Mouse (Mus musculus) MN1 (cell line): ENCODE data around the gene Elmod3.

Experiments used
- DNase-seq: peaks from one replicate; pipeline ENCODE4 v3.0.0-alpha.2; 2016; ENCODE audit warnings: low spot score

The Elmod3 gene

DNA sequence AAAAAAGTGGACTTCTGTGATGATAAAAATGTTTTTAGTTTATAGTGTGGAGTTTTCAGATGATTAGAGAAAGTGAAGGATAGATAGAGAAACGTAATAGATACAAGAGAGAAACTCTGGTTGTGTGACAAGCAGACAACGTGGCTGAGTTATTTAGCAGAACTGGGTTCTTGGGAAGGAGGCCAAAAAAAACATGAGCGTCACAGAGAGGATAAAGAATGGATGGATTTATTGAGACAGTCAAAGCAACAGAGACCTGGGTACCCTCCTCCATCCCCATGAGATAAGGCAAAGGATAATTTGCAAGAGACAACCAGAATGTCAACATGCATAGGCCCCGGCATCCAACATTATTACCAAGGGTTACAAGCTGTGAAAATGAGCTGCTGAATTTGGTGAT lies 12.0 kb upstream of the Elmod3 start:
- peak; percentile 34 for DNase-seq

DNA sequence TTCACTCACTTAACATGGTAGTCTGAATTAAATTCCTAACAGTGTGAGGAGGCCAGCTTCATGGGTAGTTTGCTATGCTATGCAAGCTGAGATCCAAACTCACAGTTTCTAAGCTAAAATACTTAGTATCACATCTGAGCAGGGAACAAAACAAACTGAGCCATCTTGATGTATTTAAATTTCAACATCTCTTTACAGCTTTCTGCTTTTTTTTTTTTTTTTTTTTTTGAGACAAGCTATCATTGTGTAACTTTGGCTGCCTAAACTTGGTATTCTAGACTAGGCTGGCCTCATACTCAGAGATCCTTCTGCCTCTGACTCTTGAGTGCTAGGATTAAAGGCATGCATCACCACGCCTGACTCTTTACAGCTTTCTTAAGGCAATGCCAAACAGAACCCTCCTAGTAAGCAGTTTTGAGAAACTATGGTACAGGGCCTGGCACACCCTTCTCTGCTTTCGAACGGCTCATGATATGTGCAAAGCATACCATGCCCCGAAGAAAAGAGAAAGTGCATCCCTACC lies 10.5 kb upstream of the Elmod3 start:
- DNase-seq: no peak

DNA sequence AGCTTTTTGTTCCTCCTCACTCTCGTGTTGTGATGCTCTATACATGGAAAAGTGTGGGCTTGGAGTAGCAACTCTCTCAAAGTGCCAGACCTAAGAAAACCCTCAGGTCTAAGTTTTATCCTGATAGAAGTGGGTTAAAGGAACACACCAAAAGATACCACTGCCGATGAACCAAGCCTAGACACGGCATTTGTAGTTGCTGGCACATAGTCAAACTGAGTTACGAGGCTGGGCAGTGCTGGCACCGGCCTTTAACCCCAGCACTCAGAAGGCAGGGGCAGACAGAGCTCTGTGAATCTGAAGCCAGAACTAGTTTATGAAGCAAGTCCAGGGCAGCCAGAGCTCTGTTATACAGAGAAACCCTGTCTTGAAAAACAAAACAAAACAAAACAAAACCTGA lies 9.5 kb upstream of the Elmod3 start:
- DNase-seq: no peak

DNA sequence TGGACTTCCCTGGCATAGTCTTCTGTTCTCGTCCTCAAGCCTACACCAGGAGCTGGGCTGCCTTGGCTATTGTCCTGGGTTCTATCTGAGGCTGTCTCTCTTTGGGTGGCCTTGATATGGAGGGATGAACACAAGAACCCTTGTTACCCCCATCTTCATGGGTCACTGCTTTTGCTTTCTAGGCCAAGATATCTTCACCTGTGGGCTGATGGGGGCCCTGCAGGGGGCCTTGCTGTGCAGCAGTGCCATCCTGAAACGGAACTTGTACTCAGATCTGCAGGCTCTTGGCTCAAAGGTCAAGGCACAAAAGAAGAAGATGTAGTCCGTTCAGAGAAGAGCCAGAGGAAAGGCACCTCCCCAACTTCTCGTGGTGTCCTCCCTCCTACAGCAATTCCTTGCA lies 8.8 kb upstream of the Elmod3 start:
- DNase-seq: no peak

DNA sequence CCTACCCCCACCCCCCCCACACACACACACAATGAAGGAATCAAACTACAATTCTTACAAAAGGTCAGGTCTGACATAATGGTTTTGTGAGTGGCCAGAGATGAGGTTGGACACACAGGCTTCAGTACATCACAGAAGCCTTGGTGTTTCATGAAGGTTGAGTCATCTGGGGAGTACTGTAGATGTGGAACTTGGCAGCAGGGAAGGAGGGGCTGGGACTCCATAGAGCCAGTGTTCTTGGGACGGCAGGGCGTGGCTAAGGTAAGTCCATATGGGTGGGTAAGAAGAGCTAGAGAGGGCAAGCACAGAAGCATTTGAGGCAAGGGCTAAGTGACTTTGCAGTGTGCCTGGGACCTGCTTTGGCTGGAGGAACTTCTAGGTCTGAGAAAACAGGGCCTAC lies 5.9 kb upstream of the Elmod3 start:
- peak; percentile 41 for DNase-seq

DNA sequence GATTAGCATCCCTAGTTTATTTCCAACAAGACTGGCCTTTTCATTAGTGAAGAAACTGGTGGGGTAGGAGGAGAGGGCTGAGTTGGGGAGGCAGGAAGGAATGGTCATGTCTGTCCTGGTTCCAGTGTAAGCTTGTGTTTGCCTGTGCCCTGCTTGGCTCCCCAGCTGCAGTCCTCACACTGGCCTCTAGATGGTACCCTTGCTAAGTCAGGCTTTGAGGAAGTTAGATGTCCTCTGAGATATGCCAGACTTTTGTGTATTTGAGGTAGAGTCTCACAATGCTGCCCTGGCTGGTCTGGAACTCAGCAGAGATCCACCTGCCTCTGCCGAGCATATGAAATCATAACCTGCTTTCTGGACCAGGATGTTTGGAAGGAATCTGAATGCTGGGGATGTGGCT lies 3.5 kb upstream of the Elmod3 start:
- DNase-seq: peak; percentile 67

DNA sequence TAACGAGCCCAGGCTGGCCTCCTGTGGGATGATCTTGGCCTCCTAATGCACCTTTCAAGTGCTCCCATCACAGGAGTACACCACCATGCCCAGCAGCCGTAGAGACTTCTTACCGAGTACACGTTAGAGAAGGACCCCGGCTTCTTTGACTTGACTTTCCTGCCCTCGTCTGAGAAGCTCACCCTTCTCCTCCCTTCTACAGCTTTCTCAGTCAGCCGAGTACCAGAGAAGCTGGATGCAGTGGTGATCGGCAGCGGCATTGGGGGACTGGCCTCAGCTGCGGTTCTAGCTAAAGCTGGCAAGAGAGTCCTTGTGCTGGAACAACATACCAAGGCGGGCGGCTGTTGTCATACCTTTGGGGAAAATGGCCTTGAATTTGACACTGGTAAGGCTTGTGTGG lies 2.6 kb upstream of the Elmod3 start:
- DNase-seq: no peak

DNA sequence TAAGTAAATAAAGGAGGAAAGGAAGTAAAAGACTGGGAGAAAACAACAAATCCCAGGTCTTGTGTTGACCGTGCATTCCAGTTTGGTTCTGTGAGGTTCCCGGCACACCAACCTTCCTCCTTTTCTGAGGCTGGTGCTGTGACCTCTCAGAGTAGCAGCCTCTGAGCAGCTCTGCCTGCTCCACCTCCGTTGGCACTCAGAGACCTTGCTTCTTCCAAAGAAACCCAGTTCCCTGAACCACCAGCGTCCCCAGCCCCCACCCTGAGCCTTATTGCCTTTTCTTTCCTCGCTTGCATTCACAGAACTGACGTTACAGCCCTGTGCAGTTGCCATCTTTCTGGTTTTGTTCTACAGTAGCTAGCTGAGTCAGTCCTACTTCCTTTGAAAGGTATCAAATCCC lies 2.0 kb upstream of the Elmod3 start:
- no peak for DNase-seq

DNA sequence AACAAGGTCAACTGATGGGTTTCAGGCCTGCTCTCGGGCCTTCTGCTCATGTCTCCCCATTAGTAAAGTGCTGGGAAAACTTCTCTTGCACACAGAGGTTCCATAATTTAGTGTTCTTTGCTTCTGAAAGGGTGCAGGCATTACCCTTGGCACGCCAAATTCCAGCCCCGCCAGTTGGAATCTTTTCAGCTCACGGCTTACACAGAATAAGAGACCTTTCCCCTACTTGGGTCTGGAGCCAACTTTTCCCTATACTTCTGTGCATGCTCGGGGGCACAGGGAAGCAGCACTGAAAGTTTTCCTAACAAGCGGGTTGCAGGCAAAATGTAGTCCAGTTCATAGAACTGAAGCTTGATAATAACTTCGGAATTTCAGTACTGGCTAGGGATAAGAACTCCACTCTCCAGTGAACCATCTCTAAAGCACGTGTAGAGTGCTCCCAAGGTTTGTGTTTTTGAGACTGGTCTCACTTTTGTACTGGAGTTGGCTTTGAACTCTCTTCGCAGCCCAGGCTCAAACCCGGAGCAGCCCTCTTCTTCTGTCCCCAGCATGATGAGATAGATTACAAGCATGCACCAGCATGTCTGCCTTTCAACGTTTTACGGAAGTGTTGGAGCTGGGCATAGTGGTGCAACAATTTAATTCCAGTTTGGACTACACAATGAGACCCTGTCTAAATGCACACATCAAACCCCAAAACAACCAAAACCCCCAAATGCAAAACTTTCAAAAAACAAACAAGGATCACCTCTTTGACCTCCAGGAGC lies 761 bp upstream of the Elmod3 start:
- no peak for DNase-seq

DNA sequence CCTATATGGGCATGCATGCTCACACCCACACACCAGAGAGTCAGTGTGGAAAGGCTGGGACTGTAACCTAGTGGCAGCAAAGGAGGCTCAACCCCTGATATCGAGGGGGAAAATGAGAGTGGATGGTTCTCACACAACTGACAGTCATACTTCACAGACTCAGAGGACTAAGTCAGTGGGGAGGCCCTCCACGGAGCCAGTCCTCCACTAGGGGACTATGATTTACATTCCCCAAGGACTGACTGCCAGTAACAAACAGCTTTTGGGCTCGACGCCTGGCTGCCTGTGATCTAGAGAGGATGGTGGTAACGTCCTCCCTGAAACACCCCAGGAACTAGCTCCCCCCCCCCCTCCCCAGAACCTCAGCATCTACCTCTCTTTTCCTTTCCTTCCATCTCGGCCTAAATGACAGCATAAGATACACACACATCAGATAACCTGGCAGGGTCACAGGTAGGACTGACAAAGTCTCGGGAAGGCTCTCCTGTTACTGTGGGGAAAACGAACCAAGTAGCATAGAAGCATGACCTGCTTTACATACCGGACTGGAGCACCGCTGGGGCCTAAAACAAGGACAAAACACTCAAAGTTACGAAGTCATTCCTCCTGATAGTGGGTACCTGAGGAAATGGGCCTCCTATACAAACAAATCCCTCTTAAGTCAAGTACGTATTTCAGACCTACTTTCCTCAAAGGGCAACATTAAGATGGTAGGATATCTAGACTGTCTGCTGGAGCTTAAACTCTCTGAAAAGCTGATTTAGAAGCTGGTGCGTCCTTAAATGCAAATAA lies 934 bp downstream of the Elmod3 start:
- DNase-seq: peak; percentile 39

DNA sequence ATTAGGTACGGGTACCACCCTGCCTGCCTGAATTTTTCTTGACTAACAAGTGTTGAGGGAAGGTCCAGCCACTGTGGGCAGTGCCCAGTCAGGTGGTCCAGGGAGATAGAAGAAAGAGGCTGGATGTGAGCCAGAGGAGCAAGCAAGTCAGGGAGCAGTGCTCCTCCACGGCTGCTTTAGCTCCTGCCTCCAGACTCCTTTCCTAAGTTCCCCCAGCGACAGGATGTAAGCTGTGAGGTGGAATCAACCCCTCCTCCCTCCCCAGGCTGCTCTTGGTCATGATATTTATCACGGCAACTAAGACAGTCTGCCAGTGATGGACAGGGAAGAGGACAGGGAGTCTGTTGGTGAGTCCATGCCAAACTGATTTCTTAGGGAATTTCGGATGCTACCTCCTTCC lies 4.3 kb downstream of the Elmod3 start:
- no peak for DNase-seq

DNA sequence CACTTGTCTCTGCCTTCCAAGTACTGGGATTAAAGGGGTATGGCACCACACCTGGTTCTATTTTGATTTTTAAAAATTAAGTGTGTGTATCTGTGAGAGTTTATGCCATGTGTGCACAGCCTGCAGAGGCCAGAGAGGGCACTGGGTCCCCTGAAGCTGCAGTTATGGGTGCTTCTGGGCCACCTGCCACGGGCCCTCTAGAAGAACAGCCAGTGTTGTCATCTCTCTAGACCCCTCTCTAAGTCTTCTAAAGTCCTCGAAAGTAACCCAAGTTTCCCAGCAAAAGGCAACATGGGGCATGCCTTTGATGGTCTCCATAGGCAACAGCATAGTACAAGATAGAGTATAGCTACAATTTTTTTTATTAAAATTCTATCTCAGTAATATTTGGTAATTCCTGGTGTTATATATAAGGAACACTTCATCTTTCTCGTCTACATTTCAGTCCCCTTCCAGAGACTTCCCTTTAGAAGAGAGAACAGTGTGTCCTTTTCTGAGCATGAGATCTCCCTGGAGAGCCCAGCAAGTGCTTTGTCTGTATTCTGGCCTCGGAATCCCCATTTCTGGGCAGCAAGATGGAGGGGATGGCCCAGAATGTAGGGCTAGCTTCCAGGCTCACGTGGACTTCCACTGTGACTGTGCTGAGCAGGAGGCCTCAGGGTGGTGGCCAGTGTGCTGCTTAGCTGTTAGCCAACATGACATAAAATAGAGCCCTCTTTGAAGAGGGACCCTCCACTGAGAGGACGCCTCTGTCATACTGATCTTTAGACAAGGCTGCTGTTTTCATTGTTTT lies 5.0 kb downstream of the Elmod3 start:
- no peak for DNase-seq

DNA sequence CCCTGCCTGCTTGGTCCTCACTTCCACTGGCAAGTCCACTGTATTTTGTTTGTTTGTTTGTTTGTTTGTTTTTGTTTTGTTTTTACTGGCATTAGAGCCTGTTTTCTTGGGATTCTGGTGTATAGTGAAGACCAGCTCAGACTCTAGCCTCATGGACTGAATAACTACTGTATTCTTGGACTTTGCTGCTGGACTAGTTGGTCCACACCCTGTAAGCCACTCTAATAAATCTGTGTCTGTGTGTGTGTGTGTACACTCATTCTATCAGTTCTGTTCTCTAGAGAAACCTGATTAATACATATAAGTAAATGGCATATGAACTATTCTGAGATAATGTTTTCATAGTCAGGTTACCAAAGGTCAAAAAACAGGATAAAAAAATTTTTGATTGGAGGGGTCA lies 8.1 kb downstream of the Elmod3 start:
- no peak for DNase-seq

DNA sequence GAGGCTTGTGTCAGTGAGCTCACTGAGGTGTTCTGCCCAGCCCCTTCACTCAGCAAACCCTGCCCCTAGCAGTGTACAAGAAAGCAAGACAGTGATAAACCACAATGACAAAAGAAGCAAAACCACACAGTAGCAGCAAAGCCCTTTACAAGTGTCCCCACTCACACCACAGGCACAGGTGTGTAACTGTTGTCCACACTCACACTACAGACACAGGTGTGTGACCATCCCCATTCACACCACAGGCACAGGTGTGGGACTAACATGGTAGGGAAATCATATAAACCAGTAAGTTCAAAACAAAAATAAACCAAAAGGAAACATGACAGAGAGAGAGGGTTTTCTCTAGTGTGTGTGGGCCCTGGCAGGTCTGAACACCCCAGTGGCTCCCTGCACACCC lies 9.9 kb downstream of the Elmod3 start:
- DNase-seq: no peak

DNA sequence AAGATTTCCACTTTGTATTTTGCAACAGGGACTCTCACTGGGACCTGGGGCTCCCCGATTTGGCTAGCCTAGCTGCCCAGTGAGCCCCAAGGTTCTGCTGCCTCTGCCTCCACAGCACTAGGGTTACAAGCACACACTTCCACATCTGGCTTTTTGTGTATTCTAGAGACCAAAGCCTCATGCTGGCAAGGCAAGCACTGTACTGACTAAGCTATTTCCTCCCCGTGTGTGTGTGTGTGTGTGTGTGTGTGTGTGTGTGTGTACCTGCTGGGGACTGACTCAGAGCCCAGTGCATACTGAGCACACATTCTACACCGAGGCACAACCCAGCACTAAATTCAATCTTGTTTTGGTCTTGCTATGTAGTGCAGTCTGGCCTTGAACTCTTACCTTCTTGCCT lies 11.5 kb downstream of the Elmod3 start:
- DNase-seq: no peak

DNA sequence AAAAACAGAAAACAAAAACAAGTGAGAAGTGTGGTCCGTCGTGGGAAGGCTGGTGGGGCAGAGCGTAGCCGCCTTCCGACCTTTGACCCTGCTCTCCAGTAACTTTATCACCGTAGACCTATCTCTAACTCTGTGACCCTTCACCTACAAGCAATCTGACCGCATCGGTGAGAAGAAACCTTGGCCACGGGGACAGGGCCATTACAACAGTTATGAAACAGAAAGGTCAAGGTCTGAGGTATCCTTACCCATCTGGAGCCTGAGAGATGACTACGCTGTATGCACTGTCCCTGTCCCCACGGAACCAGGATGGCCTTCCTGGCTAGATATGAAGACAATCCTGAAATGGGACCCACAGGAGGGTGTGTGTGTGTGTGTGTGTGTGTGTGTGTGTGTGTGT lies 14.1 kb downstream of the Elmod3 start:
- DNase-seq: no peak

DNA sequence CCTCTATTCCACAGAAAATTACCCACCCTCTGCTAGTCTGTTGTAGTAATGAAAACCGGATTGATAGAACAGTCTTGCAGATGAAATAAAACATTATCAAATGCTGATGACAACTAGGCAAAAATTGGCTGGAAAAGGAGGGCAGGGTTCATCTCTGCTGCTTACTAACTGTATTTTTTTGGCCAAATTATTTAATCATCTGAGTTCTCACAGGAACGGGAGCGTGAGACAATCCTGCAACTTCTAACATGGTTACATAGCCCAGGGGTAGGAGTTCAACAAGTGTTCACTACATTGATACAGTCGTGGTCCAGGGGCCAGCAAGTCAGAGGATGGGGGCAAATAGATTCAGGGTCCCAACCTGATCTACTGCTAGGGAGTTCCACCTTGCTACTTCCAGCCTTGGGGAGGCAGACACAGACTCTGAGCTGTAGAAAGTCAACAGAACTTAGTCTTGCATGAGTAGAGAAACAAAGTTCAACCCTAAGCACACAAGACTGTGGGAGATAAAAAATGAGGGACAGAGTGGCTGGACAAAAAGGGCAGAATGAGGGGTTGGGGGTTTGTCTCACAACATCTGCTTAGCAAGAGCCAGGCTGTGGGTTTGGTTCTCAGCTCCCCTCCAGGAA lies 14.9 kb downstream of the Elmod3 start:
- no peak for DNase-seq

DNA sequence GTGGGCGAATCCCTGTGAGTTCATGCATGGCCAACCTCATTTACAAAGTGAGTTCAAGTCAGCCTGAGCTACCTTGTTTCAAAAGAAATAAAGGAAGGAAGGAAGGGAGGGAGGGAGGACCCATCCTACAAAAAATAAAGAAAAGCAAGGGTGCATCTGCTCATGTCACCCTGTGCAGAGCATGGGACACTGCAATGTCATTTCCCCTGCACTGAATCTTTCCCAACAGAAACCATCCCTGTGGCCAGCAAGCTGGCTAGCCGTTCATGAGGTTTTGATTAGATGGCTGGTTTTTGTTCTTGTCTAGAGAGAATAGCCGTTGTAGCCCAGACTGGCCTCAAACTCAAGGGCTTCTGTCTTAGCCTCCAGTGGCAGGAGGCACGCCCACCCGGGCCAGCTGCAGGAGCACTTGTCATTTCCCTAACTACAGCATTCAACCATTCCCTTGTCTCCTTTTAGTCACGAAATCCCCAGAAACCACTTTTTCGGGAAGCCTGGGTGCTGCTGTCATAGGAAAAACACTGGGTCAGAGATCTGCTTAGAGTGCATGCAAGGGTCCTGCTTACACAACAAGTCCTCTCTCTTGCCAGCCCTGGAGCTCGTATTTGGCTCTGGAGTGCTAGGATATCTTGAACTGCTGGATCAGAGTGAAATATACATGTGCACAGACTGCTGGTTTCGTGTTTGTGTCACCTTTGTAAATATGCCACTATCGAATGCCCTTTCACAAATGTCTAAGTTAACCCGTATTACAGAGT lies 16.4 kb downstream of the Elmod3 start:
- DNase-seq: no peak

DNA sequence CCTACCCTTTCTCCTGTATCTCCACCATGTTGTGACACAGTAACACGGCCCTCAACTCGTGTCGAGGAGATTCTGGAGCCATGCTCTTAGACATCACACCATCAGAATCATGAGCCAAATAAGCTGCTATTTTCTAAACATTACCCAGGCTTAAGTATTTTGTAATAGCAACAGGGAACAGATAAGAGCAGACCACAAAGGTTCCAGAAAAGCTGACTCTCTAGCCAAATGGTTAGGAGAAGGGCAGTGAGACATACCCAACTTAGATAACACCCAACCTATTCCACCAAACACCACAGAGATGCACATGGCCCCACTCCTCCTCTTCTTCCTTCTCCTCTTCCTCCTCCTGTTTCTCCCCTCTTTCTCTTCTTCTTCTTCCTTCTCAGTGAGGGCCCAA lies 22.2 kb downstream of the Elmod3 start:
- no peak for DNase-seq

DNA sequence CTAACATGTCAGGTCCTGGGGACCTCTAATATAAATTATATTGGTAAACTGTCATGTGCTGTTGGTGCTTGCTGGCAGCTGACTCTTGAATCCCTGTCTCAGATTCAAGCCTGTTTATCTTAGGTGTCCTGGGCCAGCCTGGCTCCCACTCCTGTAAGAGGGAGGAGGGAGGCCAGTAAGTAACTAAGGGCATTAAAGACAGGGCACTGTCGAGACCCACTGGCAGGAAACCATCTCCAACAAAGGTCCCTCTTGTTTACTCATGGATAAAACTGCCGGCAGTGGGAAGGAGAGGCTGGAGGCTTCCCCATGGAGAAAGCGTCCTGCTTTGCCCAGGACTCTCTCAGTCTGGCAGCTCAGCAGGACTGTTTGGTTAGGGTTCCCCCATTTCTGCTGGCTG lies 26.4 kb downstream of the Elmod3 start:
- no peak for DNase-seq

DNA sequence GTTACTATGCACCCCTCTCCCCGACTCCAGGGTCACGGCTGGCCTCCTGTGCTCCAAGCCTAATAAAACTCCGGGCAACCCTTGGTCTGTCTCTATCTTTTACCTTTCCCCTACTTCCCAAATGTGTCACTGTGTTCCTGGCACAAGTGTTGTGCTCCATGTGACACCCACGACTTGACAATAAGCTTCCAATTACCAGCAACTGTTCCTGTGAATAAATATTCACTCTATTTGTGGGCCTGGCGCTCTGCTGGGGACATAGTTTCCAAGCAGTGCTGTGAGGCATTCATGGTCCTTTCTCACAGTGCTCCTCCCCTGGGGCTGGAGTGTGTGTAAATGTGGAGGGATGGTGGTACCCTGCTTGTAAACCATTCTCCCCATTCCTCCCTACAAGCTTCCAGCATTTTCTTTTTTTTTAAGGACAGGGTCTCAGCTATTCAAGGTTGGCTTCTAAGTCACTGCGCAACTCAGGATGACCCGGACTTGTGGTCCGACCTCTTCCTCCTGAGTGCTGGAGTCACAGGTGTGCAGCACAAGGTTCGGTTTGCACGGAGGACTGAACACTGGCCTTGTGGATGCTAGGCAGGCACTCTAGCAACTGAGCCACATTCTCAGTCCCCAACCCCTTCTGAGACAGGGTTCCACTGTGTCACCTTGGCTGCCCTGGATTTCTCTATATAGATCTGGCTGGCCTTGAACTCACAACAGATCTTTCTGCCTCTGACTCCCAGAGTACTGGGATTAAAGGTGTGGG lies 27.4 kb downstream of the Elmod3 start:
- no peak for DNase-seq
